Mouse (Mus musculus) liver, embryonic 15.5 days (tissue): Measurements from ENCODE around the gene Lrrc1. TPM values are rescaled to one million over a fixed set of nuclear protein-coding genes. Genes with fewer than 3 reads are reported as not detected.
A peak's percentile ranks its signal among the peaks of the same experiment; 100 is the strongest.

ENCODE experiments used
- ATAC-seq: fragments of 200-750 bp; cut with Nextera tagmentation; 2 replicates; pipeline ENCODE4 v1.8.0; 2017; ENCODE audit warnings: moderate number of reproducible peaks, mild to moderate bottlenecking, moderate library complexity; ENCODE audit not compliant: insufficient read depth
- H3K27ac ChIP-seq: fragments of 300-500 bp; sonication (generic); replicated peaks from 2 replicates; pipeline ENCODE4 v1.5.1; 2015; ENCODE audit warnings: mild to moderate bottlenecking, inconsistent platforms
- H3K27me3 ChIP-seq: fragments of 300-500 bp; sonication (generic); 2 replicates; pipeline ENCODE4 v1.6.1; 2015; ENCODE audit warnings: mild to moderate bottlenecking, inconsistent platforms
- H3K36me3 ChIP-seq: fragments of 300-500 bp; sonication (generic); replicated peaks from 2 replicates; pipeline ENCODE4 v1.6.1; 2015; ENCODE audit warnings: moderate library complexity, mild to moderate bottlenecking, inconsistent platforms
- H3K4me1 ChIP-seq: fragments of 300-500 bp; sonication (generic); replicated peaks from 2 replicates; pipeline ENCODE4 v1.6.1; 2015; ENCODE audit warnings: inconsistent platforms
- H3K4me2 ChIP-seq: fragments of 300-500 bp; sonication (generic); 2 replicates; pipeline ENCODE4 v1.6.1; 2015; ENCODE audit warnings: moderate library complexity, mild to moderate bottlenecking, inconsistent platforms
- H3K4me3 ChIP-seq: fragments of 300-500 bp; sonication (generic); replicated peaks from 2 replicates; pipeline ENCODE4 v1.5.1; 2015; ENCODE audit warnings: mild to moderate bottlenecking, inconsistent platforms
- H3K9ac ChIP-seq: fragments of 300-500 bp; sonication (generic); 2 replicates; pipeline ENCODE4 v1.6.1; 2015; ENCODE audit warnings: moderate library complexity, mild to moderate bottlenecking, inconsistent platforms
- H3K9me3 ChIP-seq: fragments of 300-500 bp; sonication (generic); replicated peaks from 2 replicates; pipeline ENCODE4 v1.6.1; 2016; ENCODE audit warnings: inconsistent platforms
- WGBS: fragments of 180-500 bp; shearing (Covaris S2); methylation state at CpG from one replicate; pipeline ENCODE4 v1.1.7; 2015; ENCODE audit warnings: mixed read lengths; ENCODE audit not compliant: insufficient replicate concordance; 5-methylcytosine and 5-hydroxymethylcytosine counted together
- polyA plus RNA-seq: library from polyadenylated mRNA; unstranded; fragments of >200 nt; fragmentation: Nextera tagmentation; extraction: Ambion mirVana; gene quantifications from 2 replicates; pipeline ENCODE4 v1.2.1, GENCODE M21; 2015

Gene Lrrc1
- polyA plus RNA-seq, 1 experiment from 2014 or later: 2.9 TPM

DNA sequence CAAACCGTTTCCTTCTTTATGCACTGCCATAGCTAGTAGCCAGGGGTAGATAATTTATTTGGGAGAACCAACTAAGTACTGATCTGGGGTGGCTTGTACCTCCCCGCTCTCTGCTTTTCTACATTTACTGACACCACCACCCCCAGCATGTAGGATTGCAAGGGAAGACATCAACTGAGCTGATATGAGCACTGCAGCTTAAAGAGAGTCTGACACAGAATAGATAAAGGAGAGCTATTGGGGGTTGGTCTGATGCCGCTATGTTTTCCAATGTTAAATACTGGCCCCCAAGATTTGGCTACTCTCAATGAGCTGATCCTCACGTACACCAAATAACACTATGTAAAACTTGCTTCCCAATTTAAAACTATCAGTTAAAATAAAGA, 124.5 kb downstream of the Lrrc1 start:
- no peaks in the 10 kb centered on the region for H3K27me3 ChIP-seq
- no peaks in the 10 kb centered on the region for H3K36me3 ChIP-seq
- peak; percentile 86 for ATAC-seq
- H3K27ac ChIP-seq: peak overlapping the region; percentile 53
- no peaks in the 10 kb centered on the region for H3K9me3 ChIP-seq
- H3K4me1 ChIP-seq: peaks cover 34% of the 10 kb centered on the region
- peak overlapping the region; percentile 27 for H3K4me2 ChIP-seq
- WGBS: 14% methylated on average over 4 of the region's 4 CpGs
- no peak overlapping the region for H3K4me3 ChIP-seq
- no peak overlapping the region; the same call in 1 of the 2 replicates for H3K9ac ChIP-seq

DNA sequence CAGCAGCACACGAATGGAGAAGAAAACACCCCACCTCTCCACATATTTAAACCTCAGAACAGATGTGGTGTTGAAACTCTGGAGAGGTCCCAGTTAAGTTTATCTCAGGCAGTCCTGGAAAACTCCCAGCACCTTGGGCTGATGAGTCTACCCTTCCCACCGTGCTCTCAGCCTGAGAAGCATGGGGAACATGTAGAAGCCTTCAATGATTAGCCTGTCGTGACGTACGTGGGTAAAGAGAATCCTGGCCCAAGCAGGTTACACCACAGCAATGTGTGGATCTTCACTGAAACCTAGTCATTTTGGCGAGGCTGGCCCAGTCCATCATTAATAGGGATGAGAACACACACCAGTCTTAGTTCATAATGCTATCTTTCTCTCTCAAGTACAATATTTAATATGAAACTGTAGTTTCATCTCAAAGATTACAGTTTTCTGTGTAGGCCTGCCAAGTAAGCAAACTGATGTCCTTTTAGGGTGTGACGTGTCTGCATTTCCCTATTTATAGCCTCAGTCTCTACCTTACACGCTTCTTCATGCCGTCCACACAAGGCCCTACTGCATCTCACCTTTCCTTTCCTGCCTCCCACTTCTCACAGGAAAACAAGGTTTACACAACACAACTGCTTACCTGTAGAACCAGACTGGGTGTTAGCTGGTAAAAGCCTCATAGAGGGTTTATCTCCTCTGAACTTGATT, 125.0 kb downstream of the Lrrc1 start:
- H3K4me3 ChIP-seq: no peak overlapping the region
- H3K27me3 ChIP-seq: no peaks in the 10 kb centered on the region
- H3K4me1 ChIP-seq: peaks cover 34% of the 10 kb centered on the region
- peak overlapping the region; percentile 27 for H3K4me2 ChIP-seq
- H3K9ac ChIP-seq: no peak overlapping the region; the same call in 1 of the 2 replicates
- no peaks in the 10 kb centered on the region for H3K36me3 ChIP-seq
- no peak; the same call in 1 of the 2 replicates for ATAC-seq
- no peaks in the 10 kb centered on the region for H3K9me3 ChIP-seq
- peak overlapping the region; percentile 53 for H3K27ac ChIP-seq
- 42% methylated on average over 9 of the region's 9 CpGs for WGBS

DNA sequence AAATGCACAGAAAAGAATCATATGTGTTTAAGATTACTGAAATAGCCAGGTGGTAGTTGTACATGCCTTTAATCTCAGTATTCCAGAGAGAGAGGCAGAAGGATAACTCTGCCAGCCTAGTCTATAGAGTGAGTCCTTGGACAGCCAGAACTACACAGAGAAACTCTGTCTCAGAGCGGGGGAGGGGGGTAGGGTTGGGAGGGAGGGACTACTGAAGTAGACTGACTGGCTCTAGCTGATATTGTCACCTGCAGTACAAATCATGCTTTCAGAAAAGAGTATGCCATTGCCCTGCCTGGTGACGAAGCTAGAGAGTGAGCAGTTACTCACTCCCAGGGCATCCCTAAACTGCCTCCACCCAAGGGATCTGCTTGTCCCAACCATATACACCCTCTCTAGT, 125.9 kb downstream of the Lrrc1 start:
- no peaks in the 10 kb centered on the region for H3K27me3 ChIP-seq
- H3K9me3 ChIP-seq: no peaks in the 10 kb centered on the region
- no peak overlapping the region for H3K9ac ChIP-seq
- H3K4me3 ChIP-seq: no peak overlapping the region
- H3K4me1 ChIP-seq: peaks cover 34% of the 10 kb centered on the region
- 43% methylated on average over 2 of the region's 2 CpGs for WGBS
- no peak overlapping the region for H3K27ac ChIP-seq
- H3K4me2 ChIP-seq: no peak overlapping the region
- peak; percentile 32; the same call in 1 of the 2 replicates for ATAC-seq
- no peaks in the 10 kb centered on the region for H3K36me3 ChIP-seq

DNA sequence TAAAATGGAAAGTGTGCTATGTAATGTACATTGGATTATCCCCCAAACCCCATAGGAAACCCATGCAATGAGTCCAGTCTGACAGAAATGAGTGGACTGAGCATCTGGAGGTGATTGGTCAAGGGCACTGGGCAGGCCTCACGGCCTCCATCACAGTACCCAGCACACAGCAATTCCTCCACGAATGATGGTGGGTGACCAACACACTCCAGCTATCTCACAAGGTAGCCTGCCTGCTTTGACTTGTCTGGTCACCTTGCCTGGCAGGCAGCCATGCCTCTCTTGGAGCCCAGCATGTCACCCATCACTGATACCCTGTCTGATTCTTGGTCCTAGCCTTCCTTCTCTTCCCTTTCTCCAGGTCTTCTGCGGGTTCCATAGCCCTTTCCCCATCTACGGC, 128.2 kb downstream of the Lrrc1 start:
- no peaks in the 10 kb centered on the region for H3K27me3 ChIP-seq
- WGBS: 72% methylated on average over 4 of the region's 4 CpGs
- no peak overlapping the region for H3K27ac ChIP-seq
- no peak overlapping the region for H3K9ac ChIP-seq
- no peak overlapping the region for H3K4me2 ChIP-seq
- no peak overlapping the region for H3K4me3 ChIP-seq
- H3K36me3 ChIP-seq: no peaks in the 10 kb centered on the region
- H3K4me1 ChIP-seq: peaks cover 27% of the 10 kb centered on the region
- H3K9me3 ChIP-seq: no peaks in the 10 kb centered on the region
- ATAC-seq: no peak

DNA sequence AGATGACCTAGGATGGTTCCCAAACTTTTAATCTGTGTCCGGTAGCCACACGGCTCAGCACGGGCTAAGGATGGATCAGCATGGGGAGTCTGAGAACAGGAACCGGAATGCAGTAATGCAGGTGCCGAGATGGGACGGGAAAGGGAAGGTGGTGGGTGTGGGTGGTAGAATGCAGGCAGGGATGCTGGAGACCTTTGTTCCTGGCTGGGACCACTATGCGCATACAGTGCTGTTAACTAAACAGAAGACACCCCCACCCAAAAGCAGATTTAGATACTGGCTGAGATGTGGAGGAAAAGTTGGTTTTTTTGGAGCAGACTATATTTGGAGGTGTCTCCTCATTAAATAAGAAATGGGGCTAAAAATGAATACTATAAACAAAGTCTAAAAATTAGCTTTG, 128.7 kb downstream of the Lrrc1 start:
- Histone ChIP-seq H3K9ac (no peak overlapping the region), H3K36me3 (no peaks in the 10 kb centered on the region), H3K27ac (no peak overlapping the region), H3K9me3 (no peaks in the 10 kb centered on the region), H3K4me3 (no peak overlapping the region), H3K4me1 (peaks cover 24% of the 10 kb centered on the region), H3K27me3 (no peaks in the 10 kb centered on the region), H3K4me2 (no peak overlapping the region)
- 87% methylated on average over 7 of the region's 7 CpGs for WGBS
- ATAC-seq: no peak

DNA sequence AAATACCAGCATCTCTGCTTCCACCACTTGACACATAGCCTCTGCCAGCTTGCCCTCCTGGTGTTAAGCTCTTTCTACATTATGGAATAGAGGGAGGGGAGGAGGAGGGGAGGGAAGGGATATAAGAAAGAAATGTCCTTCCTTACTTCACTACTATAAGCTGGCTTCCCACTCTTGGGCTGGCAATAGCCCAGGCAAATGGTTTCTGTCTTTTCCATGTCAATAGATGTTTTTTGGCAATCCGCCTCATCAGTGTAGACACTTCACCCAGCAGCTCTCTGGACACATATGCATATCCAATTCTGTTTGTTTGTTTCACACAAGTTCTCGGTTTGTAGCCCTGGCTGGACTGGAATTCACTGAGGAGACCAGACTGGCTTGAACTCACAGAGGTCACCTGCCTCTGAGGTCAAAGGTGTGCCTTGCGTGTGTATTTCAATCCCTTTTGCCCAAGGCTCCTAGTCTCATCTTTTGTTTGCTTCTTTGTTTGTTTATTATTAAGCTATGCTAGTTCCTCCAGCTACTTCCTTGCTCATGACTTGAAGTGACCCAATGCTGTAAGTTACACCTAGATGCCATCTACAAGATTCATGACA, 132.7 kb downstream of the Lrrc1 start:
- Histone ChIP-seq H3K4me1 (no peaks in the 10 kb centered on the region), H3K27me3 (no peaks in the 10 kb centered on the region), H3K4me2 (no peak overlapping the region), H3K36me3 (no peaks in the 10 kb centered on the region), H3K4me3 (no peak overlapping the region), H3K27ac (no peak overlapping the region), H3K9ac (no peak overlapping the region), H3K9me3 (no peaks in the 10 kb centered on the region)
- 58% methylated on average over 3 of the region's 3 CpGs for WGBS
- ATAC-seq: no peak

DNA sequence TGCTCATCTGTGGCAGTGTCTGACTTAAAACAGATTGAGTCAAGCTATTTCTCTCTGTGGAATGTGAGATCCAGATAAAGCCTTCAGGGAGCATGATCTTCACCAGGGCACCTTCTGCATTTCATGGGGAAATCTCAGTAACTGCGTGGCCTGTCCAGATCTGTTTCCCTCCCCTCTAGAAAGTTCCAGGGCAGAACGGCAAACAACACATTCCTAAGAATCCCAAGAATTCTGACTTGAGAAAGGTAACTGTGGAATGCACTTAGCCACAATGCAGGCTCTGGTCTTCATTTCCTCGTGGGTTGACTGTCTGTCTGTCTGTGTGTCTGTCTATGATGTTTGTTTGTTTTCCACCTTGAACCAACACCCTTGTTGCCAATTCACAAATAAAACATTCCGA, 133.7 kb downstream of the Lrrc1 start:
- H3K36me3 ChIP-seq: no peaks in the 10 kb centered on the region
- no peak overlapping the region for H3K4me2 ChIP-seq
- H3K4me3 ChIP-seq: no peak overlapping the region
- no peaks in the 10 kb centered on the region for H3K4me1 ChIP-seq
- no peak overlapping the region for H3K9ac ChIP-seq
- WGBS: 52% methylated on average over 4 of the region's 4 CpGs
- no peak for ATAC-seq
- H3K9me3 ChIP-seq: no peaks in the 10 kb centered on the region
- H3K27me3 ChIP-seq: no peaks in the 10 kb centered on the region
- H3K27ac ChIP-seq: no peak overlapping the region

DNA sequence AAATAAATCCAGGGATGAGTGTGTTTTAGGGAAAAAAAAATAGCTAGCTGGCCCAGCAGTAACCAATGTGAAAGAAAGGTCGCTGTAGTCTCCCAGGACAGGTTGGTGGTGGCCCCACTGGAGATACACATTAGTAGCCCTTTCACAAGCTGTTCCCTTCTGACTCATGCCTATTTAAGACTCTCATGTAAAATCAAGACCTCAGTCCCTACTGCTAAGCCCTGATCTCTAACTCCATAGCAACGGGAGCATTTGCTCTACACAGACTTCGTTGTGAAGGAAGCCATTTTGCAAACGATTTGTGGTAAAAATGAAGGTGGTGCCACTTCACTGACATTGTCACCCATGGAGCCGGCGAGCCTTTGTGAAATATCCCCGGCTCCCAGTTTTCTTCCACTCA, 134.1 kb downstream of the Lrrc1 start:
- Histone ChIP-seq H3K4me1 (no peaks in the 10 kb centered on the region), H3K4me3 (no peak overlapping the region), H3K9me3 (no peaks in the 10 kb centered on the region), H3K9ac (no peak overlapping the region), H3K27ac (no peak overlapping the region), H3K27me3 (no peaks in the 10 kb centered on the region), H3K36me3 (no peaks in the 10 kb centered on the region), H3K4me2 (no peak overlapping the region)
- 64% methylated on average over 7 of the region's 7 CpGs for WGBS
- no peak for ATAC-seq

DNA sequence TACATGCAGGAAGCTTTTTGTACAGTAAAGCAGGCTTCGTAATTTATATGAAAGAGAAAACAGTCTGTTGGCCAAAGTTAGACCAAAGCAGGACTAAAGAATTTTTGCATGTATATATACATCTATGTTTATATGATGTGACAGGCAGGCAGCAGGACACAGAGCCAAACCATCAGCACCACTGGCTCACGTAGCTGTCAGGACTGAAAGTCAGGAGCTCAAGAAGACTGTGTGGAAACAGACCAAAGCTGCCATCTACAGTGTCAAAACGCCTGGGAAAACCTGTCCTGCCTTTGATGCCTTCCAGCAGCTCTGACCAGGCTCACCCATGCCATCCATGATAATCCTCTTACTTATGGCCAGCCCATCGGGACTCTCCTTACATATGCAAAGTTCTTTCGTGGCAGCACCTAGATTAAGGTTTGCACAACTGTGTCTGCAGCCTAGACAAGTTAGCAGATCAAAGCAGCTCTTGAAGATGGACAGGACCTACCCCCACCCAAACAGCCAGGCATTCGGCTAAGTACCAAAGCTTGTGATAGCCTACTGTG, 136.5 kb downstream of the Lrrc1 start:
- WGBS: 51% methylated on average over 6 of the region's 6 CpGs
- ATAC-seq: no peak
- Histone ChIP-seq H3K9me3 (no peaks in the 10 kb centered on the region), H3K27me3 (no peaks in the 10 kb centered on the region), H3K4me1 (no peaks in the 10 kb centered on the region), H3K4me3 (no peak overlapping the region), H3K9ac (no peak overlapping the region), H3K36me3 (no peaks in the 10 kb centered on the region), H3K4me2 (no peak overlapping the region), H3K27ac (no peak overlapping the region)

DNA sequence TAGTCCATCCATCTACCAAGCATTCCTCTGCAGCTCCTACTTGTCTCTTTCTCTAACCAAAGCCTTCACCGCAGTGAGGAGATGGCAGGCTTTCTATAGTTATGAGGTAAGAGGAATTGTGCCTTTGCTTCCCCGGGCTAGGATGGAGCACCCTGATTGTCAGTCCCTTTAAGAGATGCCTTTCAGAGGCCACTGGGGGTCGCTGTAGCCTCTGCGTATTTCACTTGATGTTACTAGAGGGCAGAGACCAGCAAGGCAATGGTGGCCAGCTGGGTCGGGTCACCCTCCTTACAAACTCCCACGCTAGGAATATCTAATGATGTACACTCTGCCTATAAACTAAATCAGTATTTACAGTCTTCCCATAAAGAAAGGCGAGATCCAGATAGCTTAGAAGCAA, 137.8 kb downstream of the Lrrc1 start:
- no peak for ATAC-seq
- Histone ChIP-seq H3K9me3 (no peaks in the 10 kb centered on the region), H3K27me3 (no peaks in the 10 kb centered on the region), H3K9ac (no peak overlapping the region), H3K4me3 (no peak overlapping the region), H3K36me3 (no peaks in the 10 kb centered on the region), H3K4me2 (no peak overlapping the region), H3K4me1 (no peaks in the 10 kb centered on the region), H3K27ac (no peak overlapping the region)
- 43% methylated on average over 7 of the region's 7 CpGs for WGBS

DNA sequence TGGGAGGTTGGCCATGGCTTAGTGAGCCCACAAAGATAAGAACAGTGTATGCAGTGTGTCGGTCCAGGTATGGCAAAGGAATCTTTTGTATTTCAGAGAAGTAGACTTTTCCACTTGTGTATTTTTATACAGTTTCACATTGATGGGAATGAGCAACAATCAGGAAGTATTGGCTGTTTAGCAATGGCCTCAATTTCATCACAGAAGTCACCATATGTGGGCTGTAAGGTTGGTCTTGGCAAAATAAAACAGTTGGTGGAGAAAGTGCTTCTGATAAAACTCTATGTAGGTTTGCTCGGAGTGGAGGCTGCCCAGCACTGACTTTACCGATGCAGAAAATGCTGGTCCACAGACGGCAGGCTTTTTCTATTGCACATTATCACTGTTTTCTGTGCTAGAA, 140.2 kb downstream of the Lrrc1 start:
- Histone ChIP-seq H3K4me3 (no peak overlapping the region), H3K4me2 (no peak overlapping the region), H3K36me3 (no peaks in the 10 kb centered on the region), H3K27me3 (no peaks in the 10 kb centered on the region), H3K9ac (no peak overlapping the region), H3K9me3 (no peaks in the 10 kb centered on the region), H3K27ac (no peak overlapping the region), H3K4me1 (no peaks in the 10 kb centered on the region)
- WGBS: 45% methylated on average over 4 of the region's 4 CpGs
- no peak for ATAC-seq
